Mouse (Mus musculus): ENCODE results near the gene Otx1. TPM values are rescaled to one million over a fixed set of nuclear protein-coding genes. Genes with fewer than 3 reads are reported as not detected.

Gene Otx1
- polyA plus RNA-seq, 1 experiment from 2014 or later = 0.14 TPM

DNA sequence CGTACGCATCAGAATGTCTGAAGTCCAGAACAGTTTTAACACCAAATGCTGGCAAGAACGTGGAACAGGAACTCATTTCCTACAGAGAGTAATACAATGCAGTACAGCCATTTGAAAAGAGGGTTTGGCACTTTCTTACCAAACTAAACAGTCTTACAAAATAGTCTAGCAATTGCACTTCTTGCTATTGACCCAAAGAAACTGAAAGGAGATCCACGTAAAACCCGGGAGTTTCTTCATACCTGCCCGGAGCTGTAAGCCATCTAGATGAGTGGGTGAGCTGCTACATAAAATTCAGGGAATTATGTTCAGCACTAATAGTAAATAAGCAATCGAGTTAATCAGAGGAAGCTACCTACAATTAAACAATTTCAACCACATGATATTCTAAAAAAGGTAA is 47.5 kb downstream of the Otx1 start:
- DNase-seq (ENCODE audit: low spot score) = no peak
- H3K4me1 ChIP-seq = no peaks in the 10 kb centered on the region
- H3K36me3 ChIP-seq = no peaks in the 10 kb centered on the region
- WGBS = 91% methylated on average over 7 of the region's 7 CpGs
- H3K4me3 ChIP-seq = no peak overlapping the region
- no peaks in the 10 kb centered on the region for H3K9me3 ChIP-seq (replicated peaks)
- H3K27ac ChIP-seq = no peak overlapping the region
- H3K27me3 ChIP-seq (ENCODE audit: low read depth, poor library complexity, severe bottlenecking) = no peaks in the 10 kb centered on the region

DNA sequence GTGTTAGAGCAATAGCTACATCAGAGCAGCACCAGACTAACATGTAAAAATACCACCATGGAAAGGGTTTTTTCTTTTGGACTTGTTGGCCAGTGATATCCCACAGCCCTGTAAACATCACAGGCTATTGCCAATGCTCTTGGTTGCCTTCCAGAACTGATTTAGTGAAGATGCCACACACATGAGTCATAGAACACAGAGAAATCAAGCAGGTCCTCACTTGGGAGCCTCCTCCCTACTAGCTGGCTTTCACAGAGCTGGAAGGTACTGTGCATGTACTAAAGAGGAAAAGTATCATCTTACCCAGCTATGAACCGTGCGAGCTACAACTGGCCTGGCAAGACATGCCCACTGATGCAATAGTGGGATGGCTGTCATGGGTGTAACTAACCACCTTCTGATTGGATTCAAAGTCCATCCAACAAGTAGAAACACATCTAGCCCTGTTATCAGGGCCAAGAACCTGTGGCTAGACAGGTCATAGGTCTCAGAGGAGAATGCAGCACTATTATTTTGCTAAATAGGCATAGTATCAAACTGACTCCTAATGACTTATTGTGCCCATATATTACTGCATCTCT is 51.0 kb downstream of the Otx1 start:
- no peaks in the 10 kb centered on the region for H3K9me3 ChIP-seq (replicated peaks)
- no peak for DNase-seq (ENCODE audit: low spot score)
- no peaks in the 10 kb centered on the region for H3K27me3 ChIP-seq (ENCODE audit: low read depth, poor library complexity, severe bottlenecking)
- H3K36me3 ChIP-seq = no peaks in the 10 kb centered on the region
- no peak overlapping the region for H3K27ac ChIP-seq
- no peaks in the 10 kb centered on the region for H3K4me1 ChIP-seq
- H3K4me3 ChIP-seq = no peak overlapping the region
- 84% methylated on average over 2 of the region's 2 CpGs for WGBS

DNA sequence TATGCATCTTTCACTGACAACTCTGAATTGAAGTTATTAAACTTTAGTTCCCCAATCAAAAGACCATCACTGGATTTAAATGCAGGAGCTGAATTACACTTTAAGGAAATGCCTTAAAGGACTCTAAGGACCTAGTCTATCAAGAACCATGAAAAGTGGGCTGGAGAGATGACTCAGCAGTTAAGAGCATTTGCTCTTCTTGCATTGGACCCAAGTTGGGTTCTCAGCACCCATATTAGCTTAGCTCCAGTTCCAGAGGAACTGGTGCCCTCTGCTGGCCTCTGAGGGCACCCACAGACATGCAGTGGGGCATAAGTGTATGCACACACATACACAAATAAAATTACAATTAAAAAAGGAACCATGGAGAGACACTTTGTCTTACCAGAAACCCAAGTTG is 52.6 kb downstream of the Otx1 start:
- Histone ChIP-seq H3K36me3 (no peaks in the 10 kb centered on the region), H3K9me3 (replicated peaks) (no peaks in the 10 kb centered on the region), H3K4me1 (no peaks in the 10 kb centered on the region), H3K27me3 (ENCODE audit: low read depth, poor library complexity, severe bottlenecking) (no peaks in the 10 kb centered on the region), H3K4me3 (no peak overlapping the region), H3K27ac (no peak overlapping the region)
- no peak for DNase-seq (ENCODE audit: low spot score)
